Mouse (Mus musculus) liver, embryonic 15.5 days (tissue): Measurements from ENCODE around the gene Fndc3b. TPM values are rescaled to one million over a fixed set of nuclear protein-coding genes. Genes with fewer than 3 reads are reported as not detected.

ENCODE experiments used
- ATAC-seq: fragments of 200-750 bp; cut with Nextera tagmentation; 2 replicates; pipeline ENCODE4 v1.8.0; 2017; ENCODE audit warnings: moderate number of reproducible peaks, mild to moderate bottlenecking, moderate library complexity; ENCODE audit not compliant: insufficient read depth
- H3K27ac ChIP-seq: fragments of 300-500 bp; sonication (generic); replicated peaks from 2 replicates; pipeline ENCODE4 v1.5.1; 2015; ENCODE audit warnings: mild to moderate bottlenecking, inconsistent platforms
- H3K27me3 ChIP-seq: fragments of 300-500 bp; sonication (generic); 2 replicates; pipeline ENCODE4 v1.6.1; 2015; ENCODE audit warnings: mild to moderate bottlenecking, inconsistent platforms
- H3K36me3 ChIP-seq: fragments of 300-500 bp; sonication (generic); replicated peaks from 2 replicates; pipeline ENCODE4 v1.6.1; 2015; ENCODE audit warnings: moderate library complexity, mild to moderate bottlenecking, inconsistent platforms
- H3K4me1 ChIP-seq: fragments of 300-500 bp; sonication (generic); replicated peaks from 2 replicates; pipeline ENCODE4 v1.6.1; 2015; ENCODE audit warnings: inconsistent platforms
- H3K4me2 ChIP-seq: fragments of 300-500 bp; sonication (generic); 2 replicates; pipeline ENCODE4 v1.6.1; 2015; ENCODE audit warnings: moderate library complexity, mild to moderate bottlenecking, inconsistent platforms
- H3K4me3 ChIP-seq: fragments of 300-500 bp; sonication (generic); replicated peaks from 2 replicates; pipeline ENCODE4 v1.5.1; 2015; ENCODE audit warnings: mild to moderate bottlenecking, inconsistent platforms
- H3K9ac ChIP-seq: fragments of 300-500 bp; sonication (generic); 2 replicates; pipeline ENCODE4 v1.6.1; 2015; ENCODE audit warnings: moderate library complexity, mild to moderate bottlenecking, inconsistent platforms
- H3K9me3 ChIP-seq: fragments of 300-500 bp; sonication (generic); replicated peaks from 2 replicates; pipeline ENCODE4 v1.6.1; 2016; ENCODE audit warnings: inconsistent platforms
- WGBS: fragments of 180-500 bp; shearing (Covaris S2); methylation state at CpG from one replicate; pipeline ENCODE4 v1.1.7; 2015; ENCODE audit warnings: mixed read lengths; ENCODE audit not compliant: insufficient replicate concordance; 5-methylcytosine and 5-hydroxymethylcytosine counted together
- polyA plus RNA-seq: library from polyadenylated mRNA; unstranded; fragments of >200 nt; fragmentation: Nextera tagmentation; extraction: Ambion mirVana; gene quantifications from 2 replicates; pipeline ENCODE4 v1.2.1, GENCODE M21; 2015

Fndc3b gene
- polyA plus RNA-seq, 1 experiment from 2014 or later: 8.5 TPM

DNA sequence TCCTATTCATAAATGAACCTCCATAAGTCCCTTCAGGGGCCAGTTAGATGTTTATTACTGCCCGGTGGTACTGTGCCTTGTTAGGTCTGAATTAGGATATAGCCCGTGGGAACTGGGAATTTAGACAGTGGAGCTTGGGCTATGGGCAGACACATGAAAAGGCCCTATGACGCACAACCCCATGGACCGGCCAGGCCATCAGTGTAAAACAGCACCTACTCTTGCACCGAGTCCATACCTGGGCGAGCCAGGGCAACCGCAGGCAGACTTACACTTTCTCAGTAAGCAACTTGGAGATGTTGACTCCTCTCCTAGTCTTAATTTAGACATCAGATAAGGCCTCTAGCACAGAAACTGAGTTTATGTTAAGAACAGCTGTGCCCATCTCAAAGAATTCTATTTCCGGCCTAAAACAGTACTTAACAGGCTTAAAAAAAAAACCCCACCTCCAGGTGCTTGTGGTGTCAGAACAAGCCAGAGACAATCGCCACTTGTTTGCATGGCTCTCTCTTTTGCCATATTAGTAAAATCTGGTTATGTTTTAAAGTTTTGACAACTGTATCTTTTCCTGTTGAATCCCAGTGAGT is 248.7 kb downstream of the Fndc3b start:
- Histone ChIP-seq H3K4me1 (no peaks in the 10 kb centered on the region), H3K9me3 (no peaks in the 10 kb centered on the region), H3K27me3 (no peaks in the 10 kb centered on the region), H3K27ac (no peak overlapping the region), H3K4me2 (no peak overlapping the region), H3K36me3 (peaks cover 59% of the 10 kb centered on the region), H3K9ac (no peak overlapping the region), H3K4me3 (no peak overlapping the region)
- no peak for ATAC-seq
- WGBS: 78% methylated on average over 9 of the region's 9 CpGs

GRCm38 (mm10) chr3:27461861-27462260 is 249.2 kb downstream of the Fndc3b start:
- Histone ChIP-seq H3K9me3 (no peaks in the 10 kb centered on the region), H3K36me3 (peaks cover 56% of the 10 kb centered on the region)
- no peak for ATAC-seq

GRCm38 (mm10) chr3:27461037-27461436 is 250.1 kb downstream of the Fndc3b start:
- WGBS: 53% methylated on average over 1 of the region's 1 CpGs
- Histone ChIP-seq H3K4me2 (no peak overlapping the region), H3K4me3 (no peak overlapping the region), H3K36me3 (peaks cover 60% of the 10 kb centered on the region), H3K9me3 (no peaks in the 10 kb centered on the region), H3K27me3 (no peaks in the 10 kb centered on the region), H3K27ac (no peak overlapping the region), H3K4me1 (no peaks in the 10 kb centered on the region), H3K9ac (no peak overlapping the region)
- ATAC-seq: no peak

More at GRCm38 (mm10) chr3:27461861-27462260, 249.2 kb downstream of the Fndc3b start:
- H3K9ac ChIP-seq: no peak overlapping the region
- H3K27me3 ChIP-seq: no peaks in the 10 kb centered on the region
- H3K4me2 ChIP-seq: no peak overlapping the region
- WGBS: 69% methylated on average over 7 of the region's 7 CpGs
- H3K4me3 ChIP-seq: no peak overlapping the region
- no peaks in the 10 kb centered on the region for H3K4me1 ChIP-seq
- H3K27ac ChIP-seq: no peak overlapping the region

DNA sequence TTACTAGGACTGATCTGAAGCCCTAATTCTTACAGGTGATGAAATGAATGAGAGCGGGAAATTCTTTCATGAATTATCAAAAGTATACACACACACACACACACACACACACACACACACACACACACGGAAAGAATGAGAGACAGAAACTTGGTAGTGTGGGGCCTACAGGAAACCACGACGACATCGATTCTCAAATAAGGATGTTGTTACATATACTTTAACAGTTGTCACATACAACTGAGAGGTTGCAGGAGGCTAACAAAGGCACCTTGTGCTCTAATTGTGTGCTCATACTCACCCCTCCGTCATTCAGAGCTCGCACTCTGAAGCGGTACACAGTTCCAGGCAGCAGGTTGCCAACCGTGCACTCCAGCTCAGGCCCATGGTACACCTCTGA is 252.7 kb downstream of the Fndc3b start:
- no peak overlapping the region for H3K9ac ChIP-seq
- 56% methylated on average over 9 of the region's 9 CpGs for WGBS
- no peaks in the 10 kb centered on the region for H3K9me3 ChIP-seq
- H3K4me3 ChIP-seq: no peak overlapping the region
- no peak for ATAC-seq
- no peaks in the 10 kb centered on the region for H3K4me1 ChIP-seq
- H3K27ac ChIP-seq: no peak overlapping the region
- H3K27me3 ChIP-seq: no peaks in the 10 kb centered on the region
- peaks cover 66% of the 10 kb centered on the region for H3K36me3 ChIP-seq
- H3K4me2 ChIP-seq: no peak overlapping the region

DNA sequence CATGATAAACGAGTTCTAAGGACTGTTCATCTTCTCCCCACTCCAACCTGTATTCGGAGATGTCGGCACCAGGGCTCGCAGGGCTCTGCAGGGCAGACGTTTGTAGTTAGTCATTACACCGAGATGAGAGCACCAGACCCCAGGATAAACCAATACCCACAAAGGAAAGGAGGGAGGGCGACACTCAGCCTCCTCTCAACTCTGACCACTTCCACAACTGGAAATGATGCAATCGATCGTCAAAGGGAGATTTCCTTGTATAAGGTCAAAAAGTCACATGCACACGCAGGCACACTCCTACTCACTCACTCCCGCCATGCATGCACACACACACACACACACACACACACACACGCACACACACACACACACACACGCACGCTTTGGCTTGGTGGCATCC is 254.6 kb downstream of the Fndc3b start:
- ATAC-seq: no peak
- no peaks in the 10 kb centered on the region for H3K4me1 ChIP-seq
- no peak overlapping the region for H3K27ac ChIP-seq
- no peak overlapping the region for H3K9ac ChIP-seq
- peaks cover 62% of the 10 kb centered on the region for H3K36me3 ChIP-seq
- no peak overlapping the region for H3K4me2 ChIP-seq
- no peak overlapping the region for H3K4me3 ChIP-seq
- no peaks in the 10 kb centered on the region for H3K9me3 ChIP-seq
- 62% methylated on average over 14 of the region's 14 CpGs for WGBS
- no peaks in the 10 kb centered on the region for H3K27me3 ChIP-seq

DNA sequence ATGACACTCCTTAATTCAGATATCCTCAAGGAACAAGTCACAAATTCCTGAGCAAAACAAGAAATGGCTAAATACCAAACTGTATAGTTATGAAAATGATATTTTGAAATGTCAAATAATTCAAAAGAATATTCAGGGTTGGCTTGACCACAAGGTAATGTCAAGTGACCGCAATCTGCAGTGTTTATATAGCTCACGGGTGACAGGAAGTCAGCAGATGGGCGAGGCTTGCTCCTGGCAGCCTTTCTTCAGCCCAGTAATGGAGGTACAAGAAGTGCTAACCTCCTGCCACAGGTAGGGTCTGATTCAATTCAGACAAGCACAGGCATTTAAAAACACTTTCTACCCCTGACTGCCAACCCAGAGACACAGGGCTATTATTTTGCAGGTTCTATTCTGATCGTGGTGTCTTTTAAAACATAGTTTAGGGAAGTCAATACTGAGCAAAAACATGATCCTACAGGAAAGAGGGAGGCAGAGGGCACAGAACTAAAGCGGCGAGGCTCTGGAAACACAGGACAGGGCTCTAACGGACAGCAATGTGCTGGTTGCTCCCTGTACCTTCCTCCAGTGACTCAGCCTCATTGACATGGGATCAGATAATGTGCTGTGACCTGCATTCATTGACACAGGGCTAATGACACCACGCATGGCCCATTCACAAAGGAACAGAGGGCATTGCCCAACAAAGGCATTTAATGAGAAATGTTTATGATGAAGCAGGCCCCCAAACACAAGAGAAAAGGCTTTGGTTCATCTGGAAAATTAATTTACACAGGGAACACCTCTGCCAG is 256.5 kb downstream of the Fndc3b start:
- Histone ChIP-seq H3K4me1 (no peaks in the 10 kb centered on the region), H3K9ac (no peak overlapping the region), H3K9me3 (no peaks in the 10 kb centered on the region), H3K27me3 (no peaks in the 10 kb centered on the region), H3K4me3 (no peak overlapping the region), H3K36me3 (peaks cover 60% of the 10 kb centered on the region), H3K4me2 (no peak overlapping the region), H3K27ac (no peak overlapping the region)
- WGBS: 58% methylated on average over 8 of the region's 8 CpGs
- ATAC-seq: no peak

DNA sequence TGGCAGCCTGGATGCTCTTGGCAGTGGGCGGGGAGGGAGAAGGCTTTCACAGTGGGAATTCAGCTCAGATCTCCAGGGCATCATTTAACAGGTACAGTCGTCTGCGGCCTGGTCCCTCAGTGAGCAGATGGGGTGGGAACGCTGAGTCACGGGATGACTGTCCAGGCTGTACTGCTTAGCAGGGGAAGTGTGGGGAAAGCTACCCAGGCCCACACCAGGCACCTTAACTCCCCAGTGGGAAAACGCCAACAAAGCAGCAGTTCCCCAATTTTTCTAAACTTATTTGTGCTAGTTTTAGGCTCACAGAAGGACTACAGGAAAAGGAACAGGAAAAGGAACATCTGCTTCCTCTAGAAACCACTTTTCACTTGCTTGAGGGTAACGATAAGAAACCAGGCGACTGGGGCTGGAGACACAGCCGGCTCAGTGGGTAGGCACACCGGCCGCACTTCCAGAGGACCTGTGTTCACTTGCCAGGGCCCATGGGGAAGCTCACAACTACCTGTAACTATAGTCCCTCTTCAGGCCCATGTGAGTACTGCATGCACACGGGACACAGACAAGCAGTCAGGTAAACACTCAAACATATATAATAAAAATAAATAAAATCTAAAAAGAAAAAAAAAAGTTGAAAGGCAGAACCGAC is 257.5 kb downstream of the Fndc3b start:
- Histone ChIP-seq H3K27me3 (no peaks in the 10 kb centered on the region), H3K4me1 (no peaks in the 10 kb centered on the region), H3K36me3 (peaks cover 60% of the 10 kb centered on the region), H3K4me3 (no peak overlapping the region), H3K9ac (no peak overlapping the region), H3K27ac (0 out of 2 replicates have a peak overlapping the region, but pooled peaks have one; percentile 20), H3K9me3 (no peaks in the 10 kb centered on the region), H3K4me2 (no peak overlapping the region)
- 37% methylated on average over 13 of the region's 13 CpGs for WGBS
- ATAC-seq: no peak

- H3K9ac ChIP-seq: no peak overlapping the region
- peaks cover 49% of the 10 kb centered on the region for H3K36me3 ChIP-seq
- WGBS: 56% methylated on average over 4 of the region's 4 CpGs
- H3K4me3 ChIP-seq: no peak overlapping the region
- H3K9me3 ChIP-seq: no peaks in the 10 kb centered on the region
- no peaks in the 10 kb centered on the region for H3K4me1 ChIP-seq
- no peak overlapping the region for H3K4me2 ChIP-seq
- no peaks in the 10 kb centered on the region for H3K27me3 ChIP-seq
- ATAC-seq: no peak; the same call in 1 of the 2 replicates
- H3K27ac ChIP-seq: no peak overlapping the region
Measured at GRCm38 (mm10) chr3:27449447-27449846, 261.7 kb downstream of the Fndc3b start.

DNA sequence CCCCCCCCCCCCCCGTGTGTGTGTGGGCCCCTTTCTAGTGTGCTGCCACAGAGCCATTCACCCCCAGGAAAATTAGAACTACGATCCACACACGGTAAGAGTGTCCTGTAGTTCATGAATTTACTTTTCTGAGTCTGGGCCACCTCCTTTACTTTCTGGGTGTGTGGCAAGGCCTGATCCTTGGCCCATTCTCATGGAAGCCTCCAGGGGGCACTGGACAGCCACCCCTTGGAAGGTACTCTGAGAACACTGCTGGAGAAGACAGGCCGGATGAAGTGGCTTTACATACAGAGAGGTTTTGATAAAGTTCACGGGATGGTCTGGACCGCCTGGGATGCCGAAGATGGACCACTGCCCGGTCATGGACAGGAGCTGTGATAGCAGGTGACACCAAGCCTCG is 262.7 kb downstream of the Fndc3b start:
- Histone ChIP-seq H3K4me1 (no peaks in the 10 kb centered on the region), H3K9ac (no peak overlapping the region), H3K4me3 (no peak overlapping the region), H3K9me3 (no peaks in the 10 kb centered on the region), H3K27ac (no peak overlapping the region), H3K4me2 (no peak overlapping the region), H3K27me3 (no peaks in the 10 kb centered on the region), H3K36me3 (peaks cover 38% of the 10 kb centered on the region)
- whole genome bisulfite sequencing: 78% methylated on average over 9 of the region's 9 CpGs
- ATAC-seq: no peak

- no peak for ATAC-seq
- no peaks in the 10 kb centered on the region for H3K27me3 ChIP-seq
Measured at GRCm38 (mm10) chr3:27439704-27440103, 271.4 kb downstream of the Fndc3b start.

DNA sequence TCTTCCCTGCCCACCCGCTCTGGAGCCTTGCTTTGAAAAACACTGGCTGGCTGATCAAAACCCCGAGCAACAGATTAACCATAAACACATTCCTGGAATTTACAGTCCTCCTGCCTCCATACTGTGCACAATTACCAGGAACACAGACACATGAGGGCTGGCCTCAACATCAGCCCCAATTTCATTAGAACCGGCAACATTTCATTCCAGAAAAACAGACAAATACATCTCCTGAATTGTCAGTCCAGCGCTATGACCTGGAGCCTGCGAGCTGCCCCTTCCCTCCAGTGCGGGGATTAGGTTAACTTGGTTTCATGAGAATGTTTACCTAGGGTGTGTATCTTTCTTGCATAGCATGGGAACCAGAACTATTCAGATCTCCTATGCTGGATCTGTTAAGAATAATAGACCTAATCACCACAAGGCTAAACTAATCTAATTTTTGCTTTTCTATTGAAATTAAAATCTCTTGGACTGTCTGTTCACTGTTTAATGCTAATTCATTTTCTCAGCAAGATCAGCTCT is 275.9 kb downstream of the Fndc3b start:
- H3K9ac ChIP-seq: no peak overlapping the region
- H3K36me3 ChIP-seq: peaks cover 25% of the 10 kb centered on the region
- H3K4me1 ChIP-seq: no peaks in the 10 kb centered on the region
- H3K9me3 ChIP-seq: no peaks in the 10 kb centered on the region
- H3K4me3 ChIP-seq: no peak overlapping the region
- H3K27me3 ChIP-seq: no peaks in the 10 kb centered on the region
- H3K4me2 ChIP-seq: no peak overlapping the region
- WGBS: 68% methylated on average over 6 of the region's 6 CpGs
- no peak for ATAC-seq
- H3K27ac ChIP-seq: no peak overlapping the region

More at GRCm38 (mm10) chr3:27439704-27440103, 271.4 kb downstream of the Fndc3b start:
- Histone ChIP-seq H3K27ac (no peak overlapping the region), H3K36me3 (peaks cover 25% of the 10 kb centered on the region; the same call in 1 of the 2 replicates), H3K4me3 (no peak overlapping the region), H3K4me2 (no peak overlapping the region), H3K9me3 (no peaks in the 10 kb centered on the region), H3K9ac (no peak overlapping the region), H3K4me1 (no peaks in the 10 kb centered on the region)
- 47% methylated on average over 16 of the region's 16 CpGs for WGBS
